Mouse (Mus musculus) right cerebral cortex, adult 18-20 months (tissue): Measurements from ENCODE around the gene Acap2.

Experiments
- DNase-seq: peaks from one replicate; pipeline ENCODE4 v3.0.0; 2022; ENCODE audit warnings: mixed read lengths

The Acap2 gene

DNA sequence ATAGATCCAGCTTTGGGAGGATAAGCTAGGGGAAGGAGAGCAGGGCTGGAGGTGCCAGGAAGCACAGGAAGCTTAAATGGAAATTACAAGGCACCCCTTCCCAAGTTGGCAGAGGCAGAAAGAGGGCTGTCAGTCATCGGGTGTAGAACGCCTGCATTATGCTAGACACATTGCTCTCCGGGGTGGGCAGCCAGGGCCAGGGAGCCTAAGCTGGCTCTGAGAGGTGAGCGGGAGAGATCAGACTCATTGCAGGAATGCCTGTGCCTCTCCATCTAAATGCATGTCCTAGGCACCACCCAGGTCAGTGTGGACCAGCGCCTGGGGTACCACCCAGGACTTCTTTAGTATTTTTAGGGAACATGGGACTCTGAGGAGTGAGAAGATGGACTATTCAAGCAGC lies 123.6 kb downstream of the Acap2 start:
- no peak for DNase-seq

DNA sequence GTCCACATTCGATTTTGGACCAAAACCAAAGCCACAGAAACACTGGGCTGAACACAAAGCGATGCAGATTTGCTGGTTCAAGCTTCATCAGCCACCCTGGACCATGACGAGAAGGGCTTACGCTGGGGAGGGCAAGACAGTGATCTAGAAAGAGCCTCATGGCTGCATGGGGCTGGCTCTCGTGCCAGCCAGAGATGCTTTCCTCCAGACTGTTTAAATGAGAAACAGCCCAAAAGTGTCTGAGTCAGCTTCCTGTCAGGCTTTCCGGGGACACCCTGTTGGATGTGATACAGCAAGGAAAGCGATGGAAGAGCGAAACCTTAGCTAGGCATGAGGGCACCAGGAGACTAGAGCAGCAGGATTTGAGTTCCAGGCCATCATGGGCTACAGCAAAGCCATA lies 124.6 kb downstream of the Acap2 start:
- peak; percentile 29 for DNase-seq

DNA sequence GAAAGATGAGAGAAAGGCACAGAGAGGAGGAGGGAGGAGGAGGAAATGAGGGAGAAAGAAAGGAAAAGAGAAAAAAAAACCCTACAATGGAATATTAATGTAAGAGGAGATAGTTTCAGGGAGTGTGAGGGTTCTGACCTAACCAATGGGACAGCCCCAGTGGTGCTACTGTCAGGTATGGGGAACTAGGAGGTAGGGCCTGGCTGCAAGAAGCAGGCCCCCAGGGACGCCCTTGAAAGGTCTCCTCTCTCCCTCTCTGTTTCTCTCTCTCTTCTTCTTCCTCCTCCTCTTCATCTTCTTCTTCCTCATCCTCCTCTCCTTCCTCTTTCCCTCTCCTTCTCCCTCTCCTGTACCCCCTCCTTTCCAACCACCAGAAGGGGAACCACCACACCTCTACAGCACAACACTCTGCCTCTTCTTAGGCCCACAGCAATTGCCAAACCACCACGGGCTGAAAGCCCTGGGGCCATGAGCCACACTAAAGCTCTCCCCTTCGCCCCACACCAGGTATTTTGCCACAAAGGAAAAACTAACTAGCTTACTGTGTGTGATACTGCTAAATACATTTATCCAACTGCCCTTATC lies 126.6 kb downstream of the Acap2 start:
- no peak for DNase-seq

DNA sequence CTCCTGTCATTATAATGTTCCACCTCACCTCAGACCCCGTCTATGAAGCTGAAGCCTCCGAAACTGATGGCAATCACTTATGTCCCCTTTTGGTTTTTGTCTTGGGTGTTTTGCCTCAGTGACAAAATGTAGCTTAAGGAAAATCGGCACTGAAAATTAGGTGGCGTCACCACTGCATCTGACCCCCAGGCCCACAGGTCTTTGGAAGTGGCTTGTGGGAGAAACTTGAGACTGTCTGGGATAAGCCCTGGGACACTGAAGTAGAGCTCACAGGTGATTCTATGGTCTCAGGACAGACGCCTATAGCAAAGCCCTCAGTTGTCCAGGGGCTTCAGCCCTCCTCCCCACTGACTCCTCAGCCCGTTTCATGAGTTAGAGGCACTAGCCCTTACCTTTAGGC lies 129.3 kb downstream of the Acap2 start:
- no peak for DNase-seq

DNA sequence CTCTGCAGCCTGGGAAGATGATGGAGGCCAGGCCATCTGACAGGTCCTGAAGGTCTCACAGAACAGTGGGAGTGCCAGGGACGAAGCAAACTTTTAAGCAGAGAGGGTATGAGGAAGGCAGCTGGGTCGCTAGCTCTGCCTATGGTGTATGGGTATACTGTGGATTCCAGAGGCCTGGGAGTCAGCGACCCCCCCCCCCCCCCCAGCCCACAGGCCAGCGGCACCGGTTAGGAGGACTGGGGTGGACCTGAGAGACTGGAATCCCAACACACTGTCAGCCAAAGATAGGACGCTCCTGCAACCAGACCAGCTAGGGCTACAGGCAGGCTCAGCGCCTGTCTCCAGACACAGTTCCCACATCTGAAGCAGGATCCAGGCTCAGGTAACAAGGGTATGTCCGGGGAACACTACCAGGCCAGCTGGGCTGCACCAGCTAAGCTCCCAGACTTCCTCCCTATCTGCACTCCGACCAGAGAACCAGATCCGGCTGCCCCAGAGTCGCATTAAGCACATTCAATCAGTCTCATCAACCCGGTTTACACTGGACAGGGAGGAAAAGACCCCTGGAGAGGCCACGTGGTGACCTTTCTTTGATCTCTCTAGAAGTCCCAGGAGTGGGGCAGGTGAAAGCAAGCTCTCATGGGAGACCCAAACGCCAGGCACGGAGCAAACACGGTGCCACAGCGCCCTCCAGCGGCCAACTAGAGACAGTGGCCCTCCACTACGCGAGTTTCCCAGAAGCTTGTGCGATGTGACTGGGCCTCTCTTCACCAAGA lies 130.5 kb downstream of the Acap2 start:
- peak; percentile 81 for DNase-seq

DNA sequence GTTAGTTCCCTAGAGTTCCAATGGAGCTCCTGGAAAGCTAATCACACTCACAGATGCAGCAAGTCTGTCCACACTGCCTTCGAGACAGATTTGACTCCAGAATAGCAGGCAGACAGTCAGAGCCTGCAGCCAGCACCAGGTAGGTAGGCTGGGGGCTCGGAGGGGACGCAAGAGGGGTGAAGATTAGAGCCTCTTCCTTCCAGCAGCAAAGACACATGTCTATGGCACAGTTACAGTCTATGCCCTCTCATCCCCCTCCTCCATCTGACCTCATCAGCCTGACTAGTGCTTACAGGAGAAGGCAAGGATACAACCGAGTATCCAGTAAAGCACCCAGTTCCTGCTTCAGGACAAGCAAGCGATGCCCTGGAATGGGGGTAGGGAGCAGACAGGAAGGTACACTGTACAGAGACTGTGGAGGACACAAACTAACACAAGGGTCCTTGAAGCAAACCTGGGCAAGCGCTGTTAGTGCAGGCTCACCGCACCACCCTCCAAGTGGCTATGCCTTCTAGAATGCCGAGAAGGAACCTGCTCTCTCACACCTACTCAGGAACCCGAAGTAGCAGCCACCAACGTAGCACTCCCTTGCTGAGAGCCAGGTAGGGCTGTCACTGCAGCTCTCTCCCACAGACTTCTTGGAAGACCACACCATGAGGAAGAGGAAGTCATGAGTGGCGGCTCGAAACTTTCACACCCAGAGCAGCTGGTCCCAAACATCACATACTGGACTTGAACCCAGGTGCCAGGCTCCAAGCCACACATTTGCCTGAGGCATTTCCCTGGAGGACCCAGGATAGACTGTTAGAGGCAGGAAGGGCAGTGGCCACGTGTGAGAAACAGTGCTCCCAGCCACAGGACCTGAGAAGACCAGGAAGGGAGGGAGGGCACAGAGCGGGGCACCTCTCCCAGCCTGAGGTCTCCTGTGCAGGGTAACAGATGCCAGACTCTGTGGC lies 131.6 kb downstream of the Acap2 start:
- DNase-seq: peak; percentile 53

DNA sequence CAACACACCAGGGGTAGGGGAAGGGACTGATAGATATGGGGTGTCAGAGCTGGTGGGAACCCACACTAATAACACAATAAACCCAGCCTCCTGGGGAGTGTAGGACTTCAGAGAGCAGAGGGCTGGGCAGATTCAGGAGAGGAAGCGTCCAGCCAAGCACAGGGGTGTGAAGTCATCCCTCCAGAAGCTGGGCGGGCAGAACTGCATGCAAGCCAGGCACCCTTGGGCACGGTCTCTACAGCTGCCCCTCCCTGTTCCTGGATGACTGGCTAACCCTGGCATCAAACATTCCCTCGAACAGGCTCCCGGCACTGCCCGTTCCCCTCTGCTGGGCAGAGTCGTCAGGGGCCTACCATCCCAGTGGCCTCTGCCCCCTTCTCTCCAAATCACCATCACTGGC lies 132.8 kb downstream of the Acap2 start:
- DNase-seq: no peak

DNA sequence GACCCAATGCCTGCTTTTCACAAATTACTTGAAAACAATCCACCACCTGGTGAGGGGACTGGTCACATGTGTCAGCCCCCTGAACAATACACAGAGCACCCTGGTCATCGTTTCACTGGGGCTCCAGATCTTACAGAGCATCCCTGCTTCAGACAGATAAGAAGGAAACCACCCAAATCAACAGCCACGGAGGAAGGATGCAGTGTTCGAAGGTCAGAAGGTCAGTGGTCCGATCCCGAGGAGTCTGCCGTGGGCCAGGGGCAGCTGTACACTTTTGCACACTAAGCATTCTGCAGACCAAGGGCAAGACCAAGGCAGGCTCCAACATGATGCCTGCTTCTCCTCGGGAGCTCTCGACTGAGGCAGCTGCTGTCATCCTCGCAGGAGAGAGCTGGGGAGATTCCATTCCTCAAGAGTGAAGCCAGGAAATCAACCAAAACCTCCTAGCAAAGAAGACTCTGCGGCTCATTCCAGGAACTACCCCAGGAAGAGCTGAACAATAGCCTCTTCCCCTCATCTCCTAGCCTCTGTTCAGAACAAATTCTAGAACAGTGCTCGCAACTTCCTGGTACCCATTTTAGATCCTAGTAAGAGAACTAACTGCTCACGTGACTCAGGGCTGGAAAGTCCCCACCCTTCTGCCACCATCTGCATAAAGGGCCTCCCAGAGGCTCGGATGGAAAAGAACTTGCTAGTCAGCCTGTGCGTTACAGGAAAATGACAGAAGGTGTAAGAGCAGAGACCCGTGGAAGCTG lies 134.5 kb downstream of the Acap2 start:
- DNase-seq: no peak

DNA sequence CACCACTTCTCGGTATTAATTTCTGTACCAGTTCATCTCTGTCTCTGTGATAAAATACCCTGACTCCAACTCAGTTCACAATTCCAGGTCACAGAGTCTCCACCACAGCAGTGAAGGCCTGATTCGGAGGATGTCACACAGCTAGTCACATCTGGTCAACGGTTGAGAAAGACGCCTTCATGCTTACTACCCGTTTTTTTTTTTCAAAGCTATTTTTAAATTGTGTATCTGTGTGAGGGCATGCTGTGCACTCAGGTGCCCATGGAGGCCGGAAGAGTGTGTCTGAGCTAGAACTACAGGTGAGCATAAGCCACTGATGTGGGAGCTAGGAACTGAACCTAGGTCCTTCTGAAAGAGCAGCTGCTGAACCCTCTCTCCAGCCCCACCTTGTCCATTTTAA lies 136.3 kb downstream of the Acap2 start:
- no peak for DNase-seq

DNA sequence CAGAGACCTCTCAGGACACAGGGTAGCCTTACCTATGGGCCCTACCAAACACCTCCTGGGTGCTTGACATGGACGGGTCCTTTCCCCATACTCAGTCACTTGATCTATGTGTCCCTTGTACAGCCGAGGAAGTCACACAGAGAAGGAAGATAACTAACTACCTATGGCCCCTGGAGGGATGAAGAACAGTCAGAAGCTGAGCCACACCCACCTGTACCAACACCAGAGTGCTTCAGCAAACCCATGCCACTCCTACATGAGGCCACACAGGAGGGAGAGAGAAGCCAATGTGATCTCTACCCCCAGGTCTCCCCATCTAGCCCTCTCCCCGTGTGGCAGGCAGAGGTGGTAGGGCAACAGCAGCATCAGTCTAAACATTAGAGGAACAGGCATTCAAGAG lies 138.1 kb downstream of the Acap2 start:
- DNase-seq: no peak

DNA sequence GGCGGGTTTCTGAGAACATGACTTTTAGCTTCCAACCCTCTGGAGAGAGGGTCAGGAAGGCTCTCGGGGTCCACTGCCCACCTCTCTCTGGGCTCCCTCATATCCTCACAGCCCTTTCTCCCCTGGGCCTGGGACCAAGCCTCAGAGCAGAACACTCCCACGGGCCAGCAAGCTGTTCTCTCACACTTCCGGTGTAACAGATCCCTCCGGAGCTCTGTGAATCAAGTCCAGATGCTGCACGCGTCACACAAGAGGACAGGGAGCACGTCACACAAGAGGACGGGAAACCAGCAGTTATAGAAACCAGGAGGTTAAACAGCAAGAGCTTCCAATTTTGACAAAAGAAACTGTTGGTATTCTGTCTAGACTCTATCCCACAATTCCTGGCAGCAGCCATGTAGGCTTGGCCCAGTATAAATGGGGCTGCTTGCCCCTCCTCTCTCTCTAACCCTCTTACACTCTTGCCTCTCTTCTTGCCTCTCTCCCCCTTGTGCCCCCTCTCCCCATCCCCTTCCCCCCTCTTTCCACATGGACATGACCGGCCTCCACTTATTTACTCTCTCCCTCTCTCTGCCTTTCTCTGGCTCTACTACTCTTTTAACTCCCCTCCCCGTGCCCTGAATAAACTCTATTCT lies 139.7 kb downstream of the Acap2 start:
- DNase-seq: no peak

DNA sequence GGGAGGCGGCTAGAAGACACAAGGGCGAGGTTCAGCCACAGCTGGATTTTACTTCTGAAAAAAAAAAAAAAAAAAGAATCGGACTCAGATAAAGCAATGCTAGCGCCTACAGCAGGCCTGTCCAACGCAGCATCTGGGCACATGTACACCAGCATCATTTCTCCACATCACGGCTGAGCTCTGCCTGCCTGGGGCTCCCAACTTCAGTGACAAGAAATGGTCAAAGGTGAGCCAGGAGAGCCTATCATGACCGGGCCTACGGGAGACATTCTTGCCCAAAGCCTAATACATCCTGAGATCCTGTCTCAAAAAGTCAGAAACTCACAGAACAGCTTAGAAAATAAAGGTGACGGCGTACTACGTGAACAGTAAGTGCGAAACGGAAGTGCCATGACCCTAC lies 140.3 kb downstream of the Acap2 start:
- DNase-seq: no peak

DNA sequence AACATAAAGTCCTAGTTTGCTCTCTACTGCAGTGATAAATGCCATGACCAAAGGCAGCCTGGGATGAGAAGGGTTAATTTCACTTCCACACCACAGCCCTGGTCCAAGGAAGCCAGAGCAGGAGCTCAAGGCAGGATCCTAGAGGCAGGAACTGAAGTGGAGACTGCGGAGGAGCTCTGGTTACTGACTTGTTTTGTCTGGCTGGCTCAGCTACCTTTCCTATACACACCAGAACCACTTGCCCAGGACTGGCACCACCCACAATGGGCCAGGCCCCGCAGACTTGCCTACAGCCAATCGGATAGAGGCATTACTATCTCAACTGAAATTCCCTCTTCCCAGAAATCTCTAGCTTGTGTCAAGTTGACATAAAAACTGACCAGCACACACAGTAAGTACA lies 140.8 kb downstream of the Acap2 start:
- no peak for DNase-seq

DNA sequence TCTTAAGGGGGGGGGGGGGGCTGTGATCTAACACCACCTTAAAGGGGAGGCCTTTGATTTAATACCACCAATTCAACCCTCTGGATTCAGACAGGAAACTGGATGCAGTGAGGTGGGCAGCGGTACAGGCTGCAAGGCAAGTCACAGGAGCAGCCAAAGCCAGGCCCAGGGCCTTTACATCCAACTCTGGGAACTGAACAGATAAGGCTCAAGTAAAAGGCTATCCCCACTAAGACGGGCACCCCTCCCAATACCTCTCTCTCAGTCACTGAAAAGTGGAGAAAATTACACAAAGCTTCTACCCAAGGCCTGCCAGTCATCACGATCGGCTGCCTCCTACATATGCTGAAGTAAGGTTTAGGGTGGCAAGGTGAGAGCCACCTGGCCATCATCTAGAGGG lies 141.3 kb downstream of the Acap2 start:
- no peak for DNase-seq

DNA sequence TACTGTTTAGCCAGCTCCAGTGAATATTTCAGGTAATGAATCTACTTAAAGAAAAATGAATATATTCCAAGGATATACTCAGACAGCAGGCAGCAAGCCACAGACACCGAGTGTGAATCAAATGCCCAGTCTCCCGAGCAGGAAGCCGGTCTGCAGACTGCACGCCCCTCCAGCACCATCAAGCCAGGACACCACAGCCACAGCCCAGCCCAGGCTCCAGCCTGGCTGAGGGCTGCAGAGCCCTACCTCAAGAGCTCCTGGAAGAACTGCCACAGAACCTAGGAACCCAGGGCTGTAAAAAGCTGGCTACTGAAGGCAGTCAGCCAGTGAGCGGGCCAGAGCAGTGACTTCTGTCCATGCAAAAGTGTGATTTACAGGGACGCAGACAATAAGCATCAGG lies 148.2 kb downstream of the Acap2 start:
- DNase-seq: no peak

DNA sequence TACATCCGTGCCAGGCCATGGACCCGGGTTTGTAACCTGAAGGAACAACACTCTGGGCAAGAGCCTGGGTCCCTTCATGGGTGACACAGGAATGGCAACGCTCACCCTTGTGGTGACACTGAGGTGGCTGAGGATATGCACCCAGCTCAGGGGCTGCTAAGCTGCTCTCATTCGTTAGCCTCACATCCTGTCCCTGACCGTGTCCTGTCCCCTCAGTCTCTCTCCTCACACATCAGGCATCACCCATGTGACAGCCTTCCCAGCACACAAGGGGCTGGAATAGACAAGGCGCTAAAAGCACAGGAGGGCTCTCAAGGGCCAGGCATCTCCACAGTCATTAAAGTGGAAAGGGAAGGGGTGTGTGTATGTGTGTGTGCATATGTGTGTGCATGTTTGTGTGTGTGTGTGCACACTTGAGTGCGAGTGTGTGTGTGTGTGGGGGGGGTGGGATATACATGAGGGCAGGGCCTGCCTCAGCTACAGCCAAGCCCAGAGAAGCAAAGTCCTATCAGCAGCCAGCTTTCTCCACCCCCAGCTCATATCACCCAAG lies 148.8 kb downstream of the Acap2 start:
- no peak for DNase-seq

DNA sequence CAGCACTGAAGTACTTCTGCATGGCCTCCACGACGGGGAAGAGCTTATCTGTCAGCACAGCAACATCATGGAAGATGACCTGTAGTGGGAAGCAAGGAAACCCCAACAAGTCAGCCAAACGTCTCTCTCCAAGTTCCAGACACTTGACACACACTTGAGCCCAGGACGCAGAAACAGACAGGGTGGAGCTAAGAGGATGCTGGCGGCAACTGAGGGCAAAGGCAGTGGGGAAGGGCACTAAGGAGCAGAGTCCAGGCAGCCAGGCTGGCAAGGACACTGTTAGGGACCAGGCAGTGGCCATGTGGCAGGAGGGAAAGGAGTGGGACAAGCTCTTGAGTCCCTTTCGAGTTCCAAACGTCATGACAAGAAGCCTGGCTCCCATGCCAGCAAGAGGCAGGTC lies 150.3 kb downstream of the Acap2 start:
- no peak for DNase-seq

DNA sequence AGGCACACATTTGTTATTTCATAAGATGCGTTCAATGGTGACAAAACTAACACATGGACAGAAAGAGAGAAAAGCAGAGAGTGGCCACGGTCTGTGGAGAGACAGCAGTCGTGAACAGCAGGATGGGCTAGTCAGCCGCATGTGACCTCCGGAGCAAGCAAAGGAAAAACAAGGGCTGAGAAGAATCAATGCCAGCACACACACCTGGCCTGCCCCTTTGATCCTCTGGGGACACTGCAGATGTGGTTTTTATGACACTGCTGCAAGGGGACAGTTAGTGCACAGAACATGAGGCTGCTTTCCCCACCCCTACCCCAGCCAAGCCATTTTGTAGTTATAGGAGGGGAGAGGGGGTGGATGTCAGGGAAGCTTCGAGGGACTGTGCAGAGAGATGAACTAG lies 152.9 kb downstream of the Acap2 start:
- no peak for DNase-seq

DNA sequence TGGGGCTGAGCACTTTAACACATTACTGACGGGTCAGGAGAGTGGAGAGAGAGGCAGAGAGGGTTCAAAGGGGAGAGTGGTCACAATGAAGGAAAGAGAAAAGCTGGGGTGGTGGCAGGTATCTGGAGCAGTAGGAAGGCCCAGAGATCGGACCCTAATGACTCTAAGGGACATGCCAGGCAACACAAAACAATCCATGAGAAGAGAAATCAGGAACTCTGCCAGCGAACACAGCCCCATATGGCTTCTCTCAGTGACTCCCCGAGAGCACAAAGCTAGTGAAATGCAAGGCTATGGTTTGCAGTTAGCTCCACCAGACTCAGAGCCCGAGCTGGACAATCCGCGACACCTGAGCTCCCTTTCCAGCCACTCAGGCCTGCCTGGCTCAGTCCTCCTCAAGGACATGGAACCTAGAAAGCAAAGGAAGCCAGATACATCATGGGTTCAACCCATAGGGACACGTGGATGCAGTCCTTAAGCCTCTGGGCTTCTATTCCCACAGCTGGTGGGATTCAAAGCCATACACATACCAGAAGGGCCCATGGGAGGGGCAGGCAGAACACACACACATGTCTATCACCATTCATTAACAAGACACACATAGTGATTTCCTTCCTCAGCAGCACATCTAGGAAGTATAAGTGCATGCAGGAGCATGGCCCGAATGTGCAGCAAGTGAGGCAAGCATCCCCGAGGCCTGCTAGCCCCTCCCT lies 153.7 kb downstream of the Acap2 start:
- no peak for DNase-seq

DNA sequence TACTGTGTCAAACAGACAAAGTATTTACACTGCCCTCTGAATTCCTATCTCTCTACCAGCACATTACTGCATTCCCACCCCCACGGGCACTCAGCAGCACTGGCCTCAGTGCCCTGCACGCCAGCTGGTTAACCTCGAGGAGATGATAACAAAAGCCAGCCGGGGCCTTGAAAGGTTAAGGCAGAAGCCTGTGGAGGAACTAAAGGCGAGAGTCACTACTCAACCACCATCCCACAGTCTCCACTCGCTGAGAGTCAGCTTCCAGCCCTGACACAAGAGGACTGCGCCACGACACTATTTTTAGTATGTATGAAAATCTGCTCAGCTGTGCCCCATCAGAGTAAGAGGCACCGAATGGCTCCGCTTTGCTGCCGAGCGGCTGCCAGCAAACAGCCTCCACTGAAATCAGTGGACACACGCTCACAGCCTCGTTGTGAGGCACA lies 154.8 kb downstream of the Acap2 start:
- peak; percentile 56 for DNase-seq

DNA sequence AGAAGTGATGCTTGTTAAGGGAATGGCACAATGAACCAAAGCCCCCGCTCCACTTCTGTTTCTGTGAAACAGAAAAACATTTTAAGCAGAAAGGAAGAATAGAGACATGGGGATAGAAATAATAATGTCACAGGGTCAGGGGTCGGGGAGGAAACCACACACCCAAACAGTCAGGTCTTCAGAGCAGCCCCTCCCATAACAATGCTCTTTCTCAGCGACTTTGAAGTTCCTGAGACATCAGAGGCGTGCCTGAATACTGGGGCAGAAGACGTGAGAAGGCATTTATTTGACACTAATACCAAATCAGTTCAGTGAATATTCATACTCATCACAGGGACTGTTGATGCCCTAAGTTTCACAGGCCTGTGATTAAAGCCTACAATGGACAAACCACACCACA lies 155.8 kb downstream of the Acap2 start:
- DNase-seq: no peak
